Mouse (Mus musculus) layer of hippocampus, adult 8-10 months (tissue): Measurements from ENCODE around the gene Hcn2. TPM values are rescaled to one million over a fixed set of nuclear protein-coding genes. Genes with fewer than 3 reads are reported as not detected.

ENCODE experiments used
- DNase-seq, 2 experiments: peaks; one replicate each; pipeline ENCODE4 v3.0.0; 2022; ENCODE audit warnings: low spot score in 2 of 2
- total RNA-seq, 4 experiments: library from RNA; stranded (reverse); gene quantifications; 2 replicates each; pipeline ENCODE4 v1.2.4; 2022

The Hcn2 gene
- total RNA-seq = 100 to 1,000 TPM; 120 to 128 (median 121) TPM

- DNase-seq = no peak
Observed at GRCm38 (mm10) chr10:79716254-79716987, at the start of gene Hcn2. Gene Hcn2, plus strand, starts transcription at chr10:79716634.

DNA sequence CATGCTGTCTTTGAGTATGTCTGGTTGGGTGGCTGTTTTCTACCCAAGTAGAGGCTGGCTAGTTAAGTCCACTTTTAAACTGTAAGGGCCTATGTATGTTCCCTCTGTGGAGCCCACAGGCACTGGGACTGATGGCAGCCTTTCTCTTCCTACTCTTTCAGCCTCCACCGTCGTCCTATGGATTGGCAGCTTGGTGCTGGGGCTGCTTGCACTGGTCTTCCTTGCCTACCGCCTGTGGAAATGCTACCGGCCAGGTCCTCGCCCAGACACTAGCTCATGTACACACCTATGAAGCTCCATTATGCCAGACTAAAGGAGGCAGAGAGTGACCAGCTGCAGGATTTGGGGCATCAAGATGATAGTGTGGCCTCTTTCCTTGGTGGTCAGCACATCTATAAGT is 48.4 kb upstream of the Hcn2 start:
- no peak for DNase-seq

GRCm38 (mm10) chr10:79668771-79669575 is 47.5 kb upstream of the Hcn2 start, which contains the start of gene Tpgs1:
Gene Tpgs1, plus strand, starts transcription at chr10:79669369.
- DNase-seq = peak; percentile 90 to 92

DNA sequence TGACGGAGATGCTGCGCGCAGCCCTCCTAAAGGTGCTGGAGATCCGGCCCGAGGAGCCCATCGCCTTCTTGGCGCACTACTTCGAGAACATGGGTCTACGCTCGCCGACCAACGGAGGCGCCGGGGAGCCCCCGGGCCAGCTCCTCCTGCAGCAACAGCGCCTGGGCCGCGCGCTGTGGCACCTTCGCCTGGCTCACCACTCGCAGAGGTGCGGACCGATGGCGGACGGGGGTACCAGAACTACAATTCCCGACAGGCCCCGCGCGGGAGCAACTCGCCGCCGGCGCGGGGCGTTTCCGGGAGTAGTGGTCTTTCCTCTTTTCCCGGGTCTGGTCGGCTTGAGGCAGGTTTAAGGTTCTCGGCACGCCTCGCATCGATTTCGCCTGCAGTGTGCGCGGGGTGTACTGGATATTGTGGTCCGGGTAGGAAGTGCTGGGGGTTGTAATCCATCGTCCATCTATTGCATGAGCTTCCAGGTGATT is 46.8 kb upstream of the Hcn2 start:
- DNase-seq = peak; percentile 77

DNA sequence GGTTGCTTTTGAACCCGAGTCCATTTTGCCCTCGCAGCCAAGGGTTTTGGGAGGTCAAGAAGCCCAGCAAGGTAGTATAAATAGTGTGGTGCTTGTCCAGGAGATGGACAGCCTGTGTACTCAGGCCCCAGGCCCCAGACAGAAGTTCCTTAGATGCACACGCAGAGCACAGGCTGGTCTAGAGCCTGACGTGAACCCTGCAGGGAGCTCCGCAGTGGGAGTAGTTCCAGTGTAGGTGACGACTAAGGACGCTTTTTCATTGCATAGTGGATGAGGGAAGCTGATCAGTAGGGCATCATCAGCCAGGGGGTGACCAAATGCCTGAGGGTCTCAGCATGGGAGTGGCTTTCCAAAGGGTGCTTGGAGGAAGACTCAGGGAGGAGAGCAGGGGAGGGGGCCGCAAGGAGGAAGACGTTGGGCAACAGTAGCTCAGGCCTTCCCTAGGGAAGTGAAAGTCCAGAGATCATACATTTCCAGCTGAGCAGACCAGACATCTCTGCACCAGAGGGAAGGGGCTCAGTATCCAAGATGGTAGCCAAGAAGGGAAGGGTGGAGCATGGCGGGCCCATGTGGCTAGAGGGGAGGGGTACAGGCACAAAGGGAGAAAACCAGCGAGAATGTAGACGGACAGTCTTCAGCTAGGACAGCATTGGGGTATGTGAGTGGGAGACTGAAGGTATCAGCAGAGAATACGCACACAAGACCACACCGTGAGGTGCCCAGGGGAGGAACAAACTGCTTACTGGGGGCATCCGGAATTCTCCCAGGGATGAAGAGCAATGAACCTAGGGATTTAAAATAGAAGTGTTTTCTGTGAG is 46.2 kb upstream of the Hcn2 start:
- DNase-seq = no peak

DNA sequence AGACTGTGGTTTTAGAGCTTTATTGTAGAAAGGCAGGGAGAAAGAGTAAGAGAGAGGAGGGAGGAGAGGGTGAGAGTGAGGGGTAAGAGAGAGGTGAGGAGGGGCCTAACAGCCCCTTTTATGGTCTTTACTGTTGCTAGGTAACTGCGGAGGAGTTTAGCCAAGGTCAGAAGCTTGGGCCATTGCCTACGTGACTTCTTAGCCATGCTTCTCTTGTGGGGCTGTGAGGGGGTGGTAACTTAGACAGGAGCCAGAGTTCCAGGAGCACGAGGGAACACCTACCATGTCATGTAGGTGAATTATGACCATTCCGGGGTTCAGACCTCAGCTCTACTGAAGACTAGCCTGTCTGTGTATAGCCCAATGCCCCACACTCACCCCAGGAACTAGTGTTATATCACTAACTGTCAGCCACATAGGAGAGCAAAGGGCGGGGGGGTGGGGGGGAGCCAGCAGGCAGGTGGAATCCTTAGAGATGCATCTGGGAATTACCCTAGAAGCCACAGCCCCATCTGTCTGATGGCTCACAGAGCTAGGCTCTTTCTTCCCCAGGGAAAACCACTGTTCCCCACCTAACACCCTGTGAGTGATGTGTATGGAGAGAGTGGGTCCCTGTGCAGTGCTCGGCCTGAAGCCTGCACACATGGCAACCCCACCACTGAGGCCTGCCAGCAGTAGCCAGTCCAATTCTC is 44.9 kb upstream of the Hcn2 start:
- no peak for DNase-seq

DNA sequence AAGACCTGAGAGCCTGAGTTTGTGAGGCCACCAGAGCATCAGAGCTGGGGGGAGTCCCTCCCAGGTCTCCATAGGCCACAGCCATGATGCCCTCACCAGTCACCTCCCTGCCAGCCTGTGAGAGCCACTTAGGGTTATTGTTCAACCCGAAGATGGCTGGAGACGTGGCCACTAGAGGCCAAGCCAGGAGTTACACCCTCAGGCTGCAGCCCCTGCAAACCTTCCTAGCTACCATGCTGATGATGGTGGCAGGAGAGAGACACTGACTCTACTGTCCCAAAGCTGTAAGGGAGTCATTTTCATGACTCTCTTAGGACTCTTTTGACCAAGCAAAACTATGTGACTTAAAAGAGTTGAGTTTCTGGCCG is 44.4 kb upstream of the Hcn2 start:
- DNase-seq = no peak

- no peak for DNase-seq
Observed at GRCm38 (mm10) chr10:79673054-79673453, 43.4 kb upstream of the Hcn2 start.

DNA sequence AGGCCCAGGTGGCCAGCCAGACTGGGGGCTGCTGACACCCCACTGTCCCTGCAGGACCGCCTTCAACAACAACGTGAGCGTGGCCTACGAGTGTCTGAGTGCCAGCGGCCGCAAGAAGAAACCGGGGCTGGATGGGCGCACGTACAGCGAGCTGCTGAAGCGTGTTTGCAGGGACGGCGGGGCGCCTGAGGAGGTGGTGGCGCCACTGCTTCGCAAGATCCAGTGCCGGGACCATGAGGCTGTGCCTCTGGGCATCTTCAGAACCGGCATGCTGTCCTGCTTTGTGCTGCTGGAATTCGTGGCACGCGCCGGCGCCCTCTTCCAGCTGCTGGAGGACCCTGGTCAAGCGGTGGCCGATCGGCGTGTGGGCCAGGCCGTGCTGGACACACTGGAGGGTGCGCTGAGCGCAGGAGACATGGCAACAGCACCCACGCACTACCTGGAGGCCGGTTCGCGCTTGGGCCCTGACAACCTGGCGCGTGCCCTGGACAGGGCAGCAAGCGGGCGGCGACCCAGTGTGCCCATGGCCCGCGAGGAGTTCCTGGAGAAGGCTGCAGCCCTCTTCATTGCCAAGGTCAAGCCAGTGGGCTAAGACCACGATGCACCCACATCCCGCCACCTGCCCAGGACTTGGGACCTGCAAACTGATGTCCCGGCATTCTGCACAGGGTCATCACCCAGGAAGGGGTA is 40.9 kb upstream of the Hcn2 start:
- DNase-seq = no peak

DNA sequence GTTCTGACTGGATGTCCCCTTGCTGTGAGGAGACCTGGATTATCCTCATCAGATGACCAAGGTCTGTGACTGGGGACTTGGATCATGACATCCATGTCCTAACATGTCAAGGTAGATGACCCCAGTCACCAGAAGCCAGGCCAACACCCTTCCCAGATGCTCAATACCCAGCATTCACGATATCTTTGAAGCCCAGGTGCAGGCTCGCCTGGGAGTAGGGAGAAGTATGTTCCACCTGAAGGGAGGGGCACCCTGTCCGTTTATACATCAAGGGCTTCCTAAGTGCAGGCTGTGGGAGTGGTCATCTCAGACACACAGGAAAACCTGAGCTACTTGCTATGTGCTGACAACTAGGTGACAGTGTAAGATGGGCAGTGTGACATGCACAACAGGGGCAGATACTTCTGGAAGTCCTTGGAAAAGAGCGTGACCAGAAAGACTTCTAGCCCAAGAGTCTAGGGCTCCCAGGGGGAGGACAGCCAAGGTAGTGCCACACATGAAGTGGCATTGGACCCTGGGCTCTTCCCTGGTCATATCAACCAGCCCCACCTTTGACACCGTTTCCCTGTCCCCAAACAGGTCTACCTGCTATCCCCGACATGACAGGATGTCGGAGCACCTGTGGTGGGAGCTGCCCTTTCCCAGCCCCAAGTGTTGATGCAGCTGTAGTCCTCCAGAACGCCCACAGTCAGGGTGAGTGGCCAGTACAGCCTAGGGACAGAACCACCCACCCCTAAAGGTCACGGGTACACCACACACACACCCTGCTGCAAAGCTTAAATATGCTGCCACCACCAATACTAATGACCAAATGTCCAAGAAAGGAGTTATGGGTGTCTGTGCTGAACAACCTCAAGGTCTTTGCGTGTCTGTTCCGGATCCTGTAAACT is 35.6 kb upstream of the Hcn2 start:
- no peak for DNase-seq

DNA sequence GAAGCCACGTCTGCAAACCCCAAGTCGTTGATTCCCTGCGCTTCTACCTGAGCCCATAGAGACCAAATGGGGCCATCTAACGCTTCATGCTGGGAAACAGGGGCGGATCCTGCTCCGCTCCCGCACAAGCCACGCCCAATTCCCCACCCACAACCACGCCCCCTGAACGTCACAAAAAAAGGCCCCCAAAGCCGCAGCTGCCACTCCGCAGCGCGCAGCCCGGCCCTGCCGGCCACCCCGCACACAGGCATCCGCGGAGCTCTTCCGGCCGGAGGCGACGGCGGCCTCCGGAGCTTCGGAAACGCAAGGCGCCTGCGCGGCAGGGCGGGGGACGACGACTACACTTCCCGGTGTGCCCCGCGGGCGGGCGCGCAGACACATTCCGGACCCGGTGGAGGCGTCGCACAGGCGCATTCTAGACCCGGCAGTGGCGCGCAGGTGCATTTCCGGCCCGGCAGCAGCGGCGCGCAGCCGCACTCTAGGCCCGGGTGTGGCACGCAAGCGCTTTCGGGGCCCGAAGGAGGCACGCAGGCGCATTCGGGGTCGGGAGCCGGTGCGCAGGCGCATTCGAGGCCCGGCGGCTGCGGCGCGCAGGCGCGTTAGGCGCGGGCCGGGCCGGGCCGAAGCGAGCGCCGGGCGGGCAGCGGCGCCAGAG is 34.7 kb upstream of the Hcn2 start, which contains the start of gene Cdc34:
Gene Cdc34 (plus strand): TSS at position 605 of the 655 bp plus-strand sequence.
- peak; percentile 99 to 100 for DNase-seq

DNA sequence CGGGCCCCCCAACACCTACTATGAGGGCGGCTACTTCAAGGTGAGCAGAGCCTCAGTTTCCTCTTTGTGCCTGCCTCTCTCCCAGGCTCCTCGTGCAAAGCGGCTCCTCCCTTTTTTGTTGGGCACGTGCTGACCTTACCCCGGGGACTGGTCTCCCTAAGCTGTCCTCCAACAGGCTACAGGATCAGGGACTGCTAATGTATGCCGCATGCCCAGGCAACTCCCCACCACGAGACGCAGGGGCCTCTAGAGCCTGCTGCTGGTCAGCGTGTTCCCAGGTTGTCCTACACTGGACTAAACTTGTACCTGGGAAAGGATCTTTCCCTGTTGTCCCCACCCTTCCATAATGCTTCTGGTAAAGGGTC is 33.9 kb upstream of the Hcn2 start:
- DNase-seq = no peak

DNA sequence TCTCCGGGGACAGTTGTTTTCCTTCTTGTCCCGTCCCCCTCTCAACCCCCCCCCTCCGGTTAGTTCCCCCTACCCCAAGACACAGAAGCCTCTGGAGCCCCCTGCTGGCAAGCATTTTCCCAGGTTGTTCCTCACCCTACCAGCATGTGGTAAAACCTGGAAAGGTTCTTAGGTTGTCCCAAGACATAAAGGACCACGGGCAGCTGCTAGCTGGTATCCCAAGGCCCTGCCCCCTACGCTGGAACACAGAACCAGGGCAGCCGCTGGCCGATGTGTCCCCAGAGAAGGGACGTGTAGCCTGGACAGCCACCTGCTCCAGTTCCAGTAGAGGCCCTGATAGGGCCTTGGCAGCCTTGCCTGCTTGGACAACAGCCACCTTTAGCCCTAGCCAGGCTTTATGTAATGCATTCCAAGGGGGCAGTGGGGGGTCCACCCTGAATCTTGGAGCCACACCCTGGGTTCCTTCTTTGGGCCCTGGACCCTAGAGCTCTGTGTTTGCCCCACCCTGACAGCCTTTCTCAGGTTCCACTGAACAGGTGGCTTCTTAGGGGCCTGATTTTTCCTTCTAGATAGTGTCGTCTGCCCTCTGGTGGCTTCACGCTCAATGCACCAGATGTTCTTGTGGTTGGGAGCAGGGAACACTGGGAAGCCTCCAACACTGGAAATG is 33.4 kb upstream of the Hcn2 start:
- no peak for DNase-seq

DNA sequence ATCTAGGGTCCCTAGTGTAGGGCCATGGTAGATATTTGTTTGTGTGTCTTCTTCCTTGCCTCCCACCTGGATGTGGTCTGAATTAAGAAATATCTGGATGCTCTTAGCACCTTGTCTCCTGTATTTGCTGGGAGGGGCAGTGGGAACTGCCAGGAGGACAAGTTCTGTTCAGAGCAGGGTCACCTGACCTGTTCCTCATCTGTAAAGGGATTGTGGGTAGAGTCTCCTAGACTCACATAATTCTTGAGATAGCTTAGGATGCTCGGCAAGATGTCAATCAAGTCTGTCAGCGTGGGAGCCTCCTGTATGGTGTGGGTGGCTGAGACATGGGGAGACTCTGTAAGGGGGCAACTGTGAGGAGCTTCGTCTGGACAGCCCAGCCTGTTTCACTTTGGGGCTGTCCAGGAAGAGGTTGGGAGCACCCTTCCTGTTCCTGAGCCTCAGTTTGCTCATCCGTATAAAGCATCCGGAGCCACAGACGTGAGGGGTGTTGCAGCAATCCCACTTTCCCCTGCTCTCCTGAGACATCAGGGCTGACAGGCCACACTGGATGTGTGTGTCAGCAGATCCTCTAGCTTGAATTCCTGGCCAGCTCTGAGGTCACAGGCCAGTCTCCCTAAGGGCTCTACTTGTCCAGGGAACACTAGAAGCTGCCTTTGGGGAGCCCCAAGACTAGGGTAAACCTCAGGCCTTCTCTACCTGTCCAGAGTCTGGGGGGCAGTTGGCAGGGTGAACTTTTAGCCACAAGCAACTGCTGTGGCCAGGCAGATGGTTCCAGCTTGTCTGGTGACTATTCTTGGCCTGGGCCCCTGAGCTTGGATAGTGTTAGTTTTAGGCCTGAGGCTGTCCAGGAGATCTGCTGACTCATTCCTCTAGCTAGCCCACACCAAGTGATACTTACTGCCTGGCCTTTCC is 32.5 kb upstream of the Hcn2 start:
- DNase-seq = no peak

GRCm38 (mm10) chr10:79684770-79685600 is 31.4 kb upstream of the Hcn2 start:
- no peak for DNase-seq

DNA sequence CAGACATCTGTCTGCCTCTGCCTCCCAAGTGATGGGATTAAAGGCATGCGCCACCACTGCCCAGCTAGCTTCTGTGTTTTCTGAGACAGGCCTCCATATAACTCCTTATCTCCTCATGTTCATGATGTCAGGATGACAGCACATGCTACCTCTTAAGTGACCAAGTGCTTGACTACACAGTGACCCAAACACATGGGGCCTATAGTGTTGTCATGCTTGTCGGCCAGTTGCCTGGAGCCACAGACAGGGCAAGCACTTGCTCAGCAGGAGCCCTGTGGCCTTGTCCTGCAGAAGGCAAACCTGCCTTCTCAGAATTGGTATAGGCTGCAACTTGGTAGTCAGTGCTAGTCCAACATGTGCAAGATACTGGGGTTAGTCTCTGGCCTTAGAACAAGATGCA is 30.2 kb upstream of the Hcn2 start:
- no peak for DNase-seq
